Mouse (Mus musculus): ENCODE data around the gene Hnrnpl.

The Hnrnpl gene

DNA sequence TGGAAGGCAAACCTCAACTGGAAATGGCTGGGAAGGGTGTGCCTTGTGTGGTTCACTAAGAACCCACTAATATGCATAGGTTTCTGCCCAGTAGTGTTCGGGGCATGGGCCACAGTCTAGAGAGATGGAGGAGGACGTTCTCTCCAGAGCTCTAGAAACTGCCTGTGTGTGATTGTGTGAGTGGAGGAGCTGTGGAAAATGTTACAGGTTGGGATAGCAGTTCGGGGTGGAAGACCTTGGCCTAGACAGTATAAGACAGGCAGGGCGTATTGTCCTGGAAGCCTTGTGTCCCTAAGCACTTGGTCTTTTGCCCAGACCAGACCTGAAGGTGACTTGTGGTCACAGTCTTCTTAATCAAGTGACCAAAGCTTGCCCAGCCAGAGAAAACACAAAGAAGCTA lies 4.1 kb downstream of the Hnrnpl start:
- DNase-seq (ENCODE audit: low spot score in 2 of 2) = no peak

DNA sequence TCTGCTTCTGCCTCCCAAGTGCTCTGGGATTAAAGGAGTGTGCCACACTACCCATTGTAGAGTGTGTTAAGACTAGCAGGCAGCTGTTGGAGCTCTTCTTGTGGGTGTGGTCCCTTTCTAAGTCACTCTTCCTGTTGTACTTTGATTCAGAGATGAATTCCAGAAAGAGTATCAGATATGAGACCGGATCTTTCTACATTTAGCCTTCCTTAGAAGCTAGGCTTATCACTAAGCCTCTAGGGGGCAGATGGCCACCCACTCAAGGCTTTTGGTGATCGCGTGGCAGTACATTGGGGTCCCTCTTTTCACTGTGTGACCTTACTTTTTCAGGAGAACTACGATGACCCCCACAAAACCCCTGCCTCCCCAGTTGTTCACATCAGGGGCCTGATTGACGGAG lies 4.6 kb downstream of the Hnrnpl start:
- DNase-seq (ENCODE audit: low spot score in 2 of 2) = no peak

DNA sequence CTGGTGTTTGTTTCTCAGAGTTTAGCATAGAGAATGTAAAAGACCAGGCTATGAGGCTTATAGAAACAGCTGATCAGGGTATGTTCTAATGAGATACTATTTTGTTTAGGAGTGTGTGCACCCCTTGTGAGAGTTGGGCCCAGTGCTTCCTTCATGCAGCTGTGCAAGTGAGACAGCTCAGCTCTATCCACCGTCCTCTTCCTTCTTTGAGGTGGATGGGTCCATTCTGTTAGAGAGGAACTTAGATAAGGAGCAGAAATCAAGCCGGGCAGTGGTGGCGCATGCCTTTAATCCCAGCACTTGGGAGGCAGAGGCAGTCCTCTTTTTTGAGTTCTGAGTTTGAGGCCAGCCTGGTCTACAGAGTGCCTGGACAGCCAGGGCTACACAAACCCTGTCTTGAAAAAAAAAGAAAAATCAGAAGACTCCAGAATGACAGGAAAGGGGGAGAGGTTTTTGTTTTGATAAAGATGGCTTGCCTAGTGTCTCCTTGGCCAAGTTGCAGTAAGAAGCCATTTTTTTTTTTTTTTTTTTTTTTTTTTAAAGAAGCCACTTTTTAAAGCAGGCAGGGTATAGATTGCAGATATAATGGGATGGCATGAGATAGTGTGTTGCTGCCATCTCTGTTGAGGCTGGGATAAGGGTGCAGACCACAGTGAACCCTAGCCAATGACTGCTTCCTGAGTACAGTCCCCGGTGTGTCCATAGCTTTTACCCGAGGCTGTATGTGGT lies 6.1 kb downstream of the Hnrnpl start:
- DNase-seq (ENCODE audit: low spot score in 2 of 2) = no peak

DNA sequence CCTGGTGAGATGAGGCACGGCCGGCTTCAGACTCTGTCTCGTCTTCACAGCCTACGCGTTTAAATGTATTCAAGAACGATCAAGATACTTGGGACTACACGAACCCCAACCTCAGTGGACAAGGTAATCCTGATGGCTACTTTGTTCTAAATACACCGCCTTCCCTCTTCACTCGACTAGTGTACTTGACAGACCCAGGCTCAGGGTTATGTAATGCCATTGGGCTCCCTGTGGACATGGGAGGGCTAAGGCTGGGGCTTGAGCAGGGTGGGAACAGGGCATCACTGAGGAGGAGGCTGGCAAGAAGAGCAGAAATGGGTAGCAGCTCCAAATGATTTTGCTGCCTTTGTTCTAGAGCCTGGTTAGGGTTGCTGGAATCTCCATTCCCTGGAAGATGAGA lies 6.9 kb downstream of the Hnrnpl start:
- no peak for DNase-seq (ENCODE audit: low spot score in 2 of 2)

DNA sequence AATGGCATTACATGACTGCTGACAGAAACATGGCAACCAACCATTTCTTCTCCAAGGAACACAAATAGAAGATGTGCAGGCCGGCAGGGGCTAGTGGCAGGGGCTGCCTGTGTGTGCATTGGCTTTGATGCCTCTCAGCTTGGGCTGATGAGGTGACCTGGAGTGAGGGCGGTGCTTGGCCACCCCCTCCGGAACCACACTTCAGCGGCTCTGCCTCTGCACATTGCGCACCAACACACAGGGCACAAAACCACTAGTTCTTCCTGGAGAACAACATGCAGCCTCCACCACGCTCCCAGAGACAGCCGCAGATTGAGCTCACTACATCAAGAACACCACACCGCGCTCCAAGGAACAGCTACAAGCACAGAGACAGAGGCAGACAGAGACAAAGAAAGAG lies 7.9 kb downstream of the Hnrnpl start:
- no peak for DNase-seq (ENCODE audit: low spot score in 2 of 2)

DNA sequence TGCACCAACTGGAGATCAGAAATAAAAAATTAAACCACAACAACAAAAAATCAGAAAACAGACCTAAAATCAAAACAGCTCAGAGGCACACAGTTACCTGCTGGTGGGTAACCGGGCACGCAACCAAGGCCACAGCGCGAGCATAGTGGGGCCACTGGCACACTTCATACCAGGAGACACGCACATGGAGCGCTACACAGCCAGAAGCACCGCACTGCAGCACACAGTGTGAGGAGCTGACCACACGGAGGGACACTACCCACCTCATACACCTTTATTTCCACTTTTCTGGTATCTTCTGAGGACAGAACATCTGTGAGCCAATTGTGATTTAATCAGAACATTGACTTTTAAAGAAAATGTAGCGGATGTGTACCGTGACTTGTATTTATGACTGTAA lies 8.6 kb downstream of the Hnrnpl start:
- DNase-seq (ENCODE audit: low spot score in 2 of 2) = no peak

DNA sequence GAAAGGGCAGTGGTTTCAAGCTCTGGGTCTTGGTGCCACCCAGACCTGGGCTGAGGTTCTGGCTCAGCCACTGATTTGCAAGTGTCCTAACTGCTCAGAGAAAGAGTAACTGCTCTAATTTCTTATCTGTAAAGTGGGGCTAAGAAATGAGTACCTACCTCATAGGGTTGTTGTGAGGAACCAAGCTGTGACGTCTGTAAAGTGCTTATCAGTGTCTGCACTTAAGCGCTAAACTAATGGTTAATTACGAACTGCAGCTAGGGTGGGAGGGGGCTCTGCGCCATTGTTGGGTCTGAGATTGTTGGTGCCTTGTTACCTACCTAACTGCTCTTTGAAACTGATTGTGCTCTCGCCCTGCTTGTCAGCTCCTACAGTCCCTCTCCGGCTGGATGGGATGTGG lies 9.2 kb downstream of the Hnrnpl start:
- DNase-seq (ENCODE audit: low spot score in 2 of 2) = no peak

DNA sequence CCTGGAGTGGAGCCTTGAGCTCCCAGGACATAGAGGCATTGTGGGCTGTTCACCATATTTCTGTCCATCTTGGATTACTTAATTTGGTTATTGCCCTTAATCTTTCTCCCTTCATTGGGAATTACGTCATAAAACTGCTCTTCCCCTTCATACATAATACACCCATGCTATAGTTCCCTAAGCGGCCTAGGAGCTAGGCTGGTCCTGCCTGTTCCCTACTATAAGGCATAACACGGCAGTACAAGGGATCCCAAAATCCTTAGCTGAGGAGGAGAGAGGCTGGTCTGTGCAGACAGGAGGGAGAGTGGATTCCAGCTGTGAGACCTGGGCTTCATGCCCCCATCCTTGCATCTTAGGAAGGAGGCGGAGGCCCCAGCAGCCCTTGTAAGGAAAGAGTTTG lies 9.6 kb downstream of the Hnrnpl start:
- DNase-seq (ENCODE audit: low spot score in 2 of 2) = no peak

DNA sequence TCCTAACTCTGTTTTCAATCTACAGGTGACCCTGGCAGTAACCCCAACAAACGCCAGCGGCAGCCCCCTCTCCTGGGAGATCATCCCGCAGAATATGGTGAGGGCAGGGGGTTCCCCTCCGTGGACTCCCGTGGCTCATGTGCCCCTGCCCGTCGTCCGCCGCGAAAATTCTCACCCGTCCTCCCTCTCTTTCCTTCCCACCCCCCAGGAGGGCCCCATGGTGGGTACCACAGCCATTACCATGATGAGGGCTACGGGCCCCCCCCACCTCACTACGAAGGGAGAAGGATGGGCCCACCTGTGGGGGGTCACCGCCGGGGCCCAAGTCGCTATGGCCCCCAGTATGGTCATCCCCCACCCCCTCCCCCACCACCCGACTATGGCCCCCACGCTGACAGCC lies 10.1 kb downstream of the Hnrnpl start:
- DNase-seq (ENCODE audit: low spot score in 2 of 2) = peak in 1 of 2 experiments; percentile 21

DNA sequence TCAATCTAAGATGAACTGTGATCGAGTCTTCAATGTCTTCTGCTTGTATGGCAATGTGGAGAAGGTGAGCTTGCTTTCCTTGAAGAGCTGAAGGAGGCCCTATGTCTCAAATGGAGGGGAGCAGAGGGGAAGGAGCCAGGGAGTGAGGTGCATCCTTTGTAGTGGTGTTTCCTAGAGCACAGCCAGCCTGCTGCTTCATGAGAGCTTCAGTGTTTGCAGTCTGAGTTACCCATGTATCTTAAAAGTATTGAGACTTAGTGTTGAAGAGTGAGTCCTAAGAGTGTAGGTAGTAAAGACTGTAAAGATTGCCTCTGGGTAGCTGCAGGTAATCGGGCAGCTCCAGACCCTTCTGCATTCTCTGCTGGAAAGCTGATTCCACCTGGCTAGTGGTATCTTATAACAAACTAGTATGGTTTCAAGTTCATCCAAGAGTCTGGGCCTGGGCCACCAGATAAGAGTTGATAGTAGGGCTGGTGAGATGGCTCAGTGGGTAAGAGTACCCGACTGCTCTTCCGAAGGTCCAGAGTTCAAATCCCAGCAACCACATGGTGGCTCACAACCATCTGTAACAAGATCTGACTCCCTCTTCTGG lies 10.6 kb downstream of the Hnrnpl start:
- DNase-seq (ENCODE audit: low spot score in 2 of 2) = no peak

DNA sequence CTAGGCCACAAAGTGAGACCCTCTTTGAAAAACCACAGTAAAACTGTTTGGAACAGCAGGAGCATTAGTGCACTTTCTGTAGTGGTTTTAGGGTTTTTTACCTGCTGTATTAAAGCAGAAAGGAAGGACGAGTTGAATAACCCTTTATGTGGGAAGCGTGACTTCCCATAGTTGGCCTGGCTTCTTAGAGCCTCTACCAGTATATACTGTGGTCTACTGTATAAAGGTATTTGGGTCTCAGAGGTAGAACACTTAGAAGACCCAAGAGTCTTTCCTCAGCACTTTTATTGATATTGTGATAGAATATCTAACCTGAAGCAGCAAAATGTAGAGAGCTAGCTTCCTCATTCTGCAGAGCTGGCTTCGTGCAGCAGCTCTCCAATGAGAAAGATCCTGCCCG lies 11.2 kb downstream of the Hnrnpl start:
- DNase-seq (ENCODE audit: low spot score in 2 of 2) = no peak

DNA sequence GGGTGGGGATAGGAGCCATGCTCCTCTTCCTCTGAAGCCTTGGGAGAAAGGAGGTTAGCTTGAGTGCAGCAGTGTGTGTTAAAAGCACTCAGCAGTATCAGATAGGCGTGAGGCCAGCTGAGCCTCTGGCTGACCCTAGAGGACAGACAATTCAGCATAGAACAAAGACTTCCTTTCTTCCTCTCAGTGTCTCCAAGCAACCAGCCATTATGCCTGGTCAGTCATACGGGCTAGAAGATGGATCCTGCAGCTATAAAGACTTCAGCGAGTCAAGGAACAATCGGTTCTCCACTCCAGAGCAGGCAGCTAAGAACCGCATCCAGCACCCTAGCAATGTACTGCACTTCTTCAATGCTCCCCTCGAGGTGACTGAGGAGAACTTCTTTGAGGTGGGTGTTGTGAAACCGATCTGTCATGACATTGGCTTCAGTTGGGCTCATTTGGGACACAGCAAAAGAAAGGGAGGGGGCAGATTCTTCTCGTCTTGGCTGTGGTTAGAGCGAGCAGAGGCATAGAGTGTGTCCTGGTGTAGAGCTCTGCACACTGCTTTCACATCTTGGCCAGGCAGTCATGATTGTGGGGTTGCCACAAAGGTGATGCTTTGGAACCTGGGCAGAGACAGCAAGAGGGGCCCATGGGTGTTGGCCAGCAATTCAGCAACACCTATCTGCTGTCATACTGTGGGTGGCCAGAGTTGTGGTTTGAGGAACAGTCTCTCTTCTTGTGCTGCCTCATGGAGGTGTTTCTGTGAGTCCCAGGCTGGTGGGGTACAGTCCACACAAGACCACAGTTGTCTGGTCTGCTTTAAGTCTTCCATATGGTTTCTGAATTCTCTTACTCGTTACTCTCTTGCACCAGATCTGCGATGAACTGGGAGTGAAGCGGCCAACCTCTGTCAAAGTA lies 12.3 kb downstream of the Hnrnpl start:
- DNase-seq (ENCODE audit: low spot score in 2 of 2) = no peak

DNA sequence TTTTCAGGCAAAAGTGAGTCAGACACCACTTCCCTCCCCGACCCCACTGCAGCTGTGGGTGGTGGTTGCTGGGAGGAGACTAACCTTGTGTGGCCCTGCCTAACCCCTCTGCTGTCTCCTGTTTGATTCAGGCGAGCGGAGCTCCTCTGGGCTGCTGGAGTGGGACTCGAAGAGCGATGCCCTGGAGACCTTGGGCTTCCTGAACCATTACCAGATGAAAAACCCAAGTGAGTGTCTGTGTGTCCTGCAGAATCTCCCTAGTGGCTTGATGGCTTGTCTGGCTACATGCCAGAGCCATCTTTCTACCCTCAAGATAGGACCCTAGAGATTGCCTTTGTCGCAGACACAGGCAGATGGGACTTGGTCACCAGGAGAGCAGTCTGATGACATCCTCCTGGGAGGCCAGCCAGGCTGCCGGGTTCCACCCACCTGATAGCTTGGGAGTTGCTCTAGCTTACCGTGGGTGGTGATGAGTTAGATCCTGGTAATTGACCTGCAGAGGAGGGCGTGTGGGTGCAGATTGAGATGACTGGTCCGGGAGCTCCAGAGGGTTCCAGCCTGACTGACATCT lies 13.0 kb downstream of the Hnrnpl start:
- peak in 1 of 2 experiments; percentile 24 for DNase-seq (ENCODE audit: low spot score in 2 of 2)

DNA sequence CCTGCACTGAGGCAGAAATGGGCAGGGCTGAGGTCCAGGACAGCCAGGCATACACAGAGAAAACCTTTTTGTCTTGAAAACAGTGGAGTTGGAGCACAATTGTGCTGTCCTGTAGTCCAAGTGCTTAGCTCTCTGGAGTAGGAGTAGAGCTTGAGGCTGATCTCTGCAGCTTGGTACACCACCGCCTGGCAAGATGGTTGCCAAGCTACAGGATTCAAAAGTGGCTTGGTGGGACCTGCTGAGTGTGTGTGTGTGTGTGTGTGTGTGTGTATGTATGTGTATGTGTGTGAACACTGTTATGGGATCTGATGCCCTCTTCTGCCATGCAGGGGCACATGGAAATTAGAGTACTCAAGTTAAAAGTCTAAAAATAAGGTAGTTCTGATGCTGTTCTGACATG lies 14.2 kb downstream of the Hnrnpl start:
- no peak for DNase-seq (ENCODE audit: low spot score in 2 of 2)

DNA sequence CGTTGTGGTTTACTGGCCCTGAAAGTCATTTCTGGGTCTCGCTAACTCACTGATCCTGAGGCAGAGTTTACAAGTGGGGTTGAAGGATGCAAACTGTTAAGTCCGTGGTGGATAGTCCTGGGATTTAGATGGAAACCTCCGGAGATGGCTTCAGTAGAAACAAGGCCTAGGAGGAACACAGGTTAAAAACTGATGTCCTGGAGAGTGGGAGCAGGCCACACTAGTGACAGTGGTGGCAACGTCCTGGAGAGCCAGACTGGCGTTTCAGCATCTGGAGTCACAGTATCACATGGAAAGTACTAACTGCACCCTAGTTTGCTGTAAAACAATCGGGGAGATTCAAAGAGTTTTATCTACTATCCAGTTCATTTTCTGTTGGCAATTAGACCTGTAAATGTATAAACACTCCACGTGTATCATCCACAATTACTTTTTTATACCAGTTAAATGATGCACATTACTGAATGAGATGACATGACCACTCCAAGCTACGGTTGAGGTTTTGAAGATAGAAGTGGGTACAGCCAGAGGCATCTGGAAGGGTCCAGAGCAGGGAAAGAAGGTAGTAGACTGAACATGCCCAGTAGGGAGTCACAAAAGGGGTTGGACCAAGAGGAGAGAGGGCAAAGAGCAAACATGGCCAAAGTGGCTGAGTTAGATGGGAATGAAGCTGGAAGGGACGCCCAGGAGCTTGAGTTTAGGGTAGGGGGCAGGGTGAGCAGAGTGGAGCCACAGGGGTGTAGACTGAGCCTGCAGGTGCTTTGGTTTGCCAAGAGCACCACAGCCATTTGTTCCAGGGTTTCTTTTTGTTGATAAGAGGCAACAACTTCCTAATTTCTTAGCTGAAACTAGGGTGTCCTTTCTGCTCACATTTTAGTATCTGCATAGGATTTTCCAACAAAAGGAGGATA lies 14.9 kb downstream of the Hnrnpl start:
- DNase-seq (ENCODE audit: low spot score in 2 of 2) = no peak

DNA sequence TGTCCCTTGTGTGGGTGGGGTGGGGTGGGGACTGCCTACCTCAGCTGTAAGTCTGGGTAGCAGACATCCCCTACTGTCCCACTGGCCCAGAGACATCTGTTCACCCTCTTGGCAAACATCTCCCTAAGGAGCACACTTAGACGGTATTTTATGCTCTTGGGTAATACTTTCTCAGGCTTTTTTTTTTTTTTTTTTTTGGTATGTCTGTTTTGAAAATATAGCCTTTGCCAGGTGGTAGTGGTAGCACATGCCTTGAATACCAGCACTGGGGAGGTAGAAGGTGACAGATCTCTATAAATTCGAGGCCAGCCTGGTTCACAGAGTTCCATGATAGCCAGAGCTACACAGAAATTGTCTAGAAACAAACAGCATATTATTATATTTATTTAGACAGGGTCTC lies 15.6 kb downstream of the Hnrnpl start:
- no peak for DNase-seq (ENCODE audit: low spot score in 2 of 2)

DNA sequence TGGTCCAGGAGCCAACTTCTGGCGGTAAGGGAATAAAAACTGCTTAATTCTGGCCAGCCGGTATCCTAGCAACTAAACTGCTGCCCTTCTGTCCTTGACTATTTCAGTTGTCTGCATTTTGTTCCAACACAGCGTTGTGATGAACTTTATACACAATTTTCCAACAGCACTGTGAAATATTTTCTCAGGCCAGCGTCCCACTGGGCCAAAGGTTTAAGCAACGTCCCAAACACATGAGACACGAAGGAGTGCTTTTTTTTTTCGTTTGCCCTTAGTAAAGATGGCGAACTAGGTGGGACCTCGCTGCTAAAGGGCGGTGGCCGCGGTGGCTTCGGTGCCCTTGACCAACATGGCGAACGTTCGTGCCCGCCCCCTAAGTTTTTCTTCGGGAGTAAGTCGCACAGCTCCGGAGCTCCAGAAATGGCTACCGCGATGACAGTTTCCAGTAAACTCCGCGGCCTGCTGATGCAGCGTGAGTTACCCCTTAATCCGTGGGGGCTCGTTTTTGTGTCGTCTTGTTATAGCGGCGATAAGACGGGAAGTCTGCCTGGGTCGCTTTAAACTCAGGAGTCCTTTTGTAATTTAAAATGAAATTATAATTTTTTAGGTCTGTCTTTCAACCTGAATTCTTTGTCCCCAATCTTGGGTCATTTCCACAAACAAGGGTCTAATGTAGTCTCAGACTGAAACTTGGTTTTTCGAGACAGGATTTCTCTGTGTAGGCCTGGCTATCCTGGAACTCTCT lies 16.8 kb downstream of the Hnrnpl start, which contains the start of gene Ech1:
TSS of gene Ech1 (plus strand) at position 277 of the 745 bp plus-strand sequence.
- peak; percentile 84 to 89 for DNase-seq (ENCODE audit: low spot score in 2 of 2)

DNA sequence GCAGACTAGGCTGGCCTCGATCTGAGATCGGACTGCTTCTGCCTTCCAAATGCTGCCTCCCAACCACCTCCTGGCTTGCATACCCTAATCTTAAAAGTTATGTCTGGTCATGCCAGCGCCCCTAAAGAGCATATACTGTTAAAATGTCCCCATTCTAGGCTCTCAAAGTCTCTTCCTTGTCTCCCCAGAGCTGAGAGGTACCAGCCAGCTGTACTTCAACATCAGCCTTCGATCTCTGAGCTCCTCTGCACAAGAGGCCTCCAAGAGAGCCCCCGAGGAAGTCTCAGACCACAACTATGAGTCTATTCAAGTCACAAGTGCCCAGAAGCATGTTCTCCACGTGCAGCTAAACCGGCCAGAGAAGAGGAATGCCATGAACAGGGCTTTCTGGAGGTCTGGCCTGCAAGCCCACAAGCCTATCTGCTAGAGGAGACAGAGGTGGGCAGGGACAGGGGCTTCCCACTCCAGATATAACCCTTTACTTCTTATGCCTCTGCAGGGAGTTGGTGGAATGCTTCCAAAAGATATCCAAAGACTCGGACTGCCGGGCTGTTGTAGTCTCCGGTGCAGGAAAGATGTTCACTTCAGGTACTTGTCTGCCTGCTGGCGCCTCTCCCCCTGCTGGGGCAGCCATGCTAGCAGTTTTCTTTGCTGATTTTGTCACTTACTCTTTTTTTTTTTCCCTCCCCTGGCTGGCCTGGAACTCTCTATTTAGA lies 17.5 kb downstream of the Hnrnpl start:
- DNase-seq (ENCODE audit: low spot score in 2 of 2) = peak in 1 of 2 experiments; percentile 22

DNA sequence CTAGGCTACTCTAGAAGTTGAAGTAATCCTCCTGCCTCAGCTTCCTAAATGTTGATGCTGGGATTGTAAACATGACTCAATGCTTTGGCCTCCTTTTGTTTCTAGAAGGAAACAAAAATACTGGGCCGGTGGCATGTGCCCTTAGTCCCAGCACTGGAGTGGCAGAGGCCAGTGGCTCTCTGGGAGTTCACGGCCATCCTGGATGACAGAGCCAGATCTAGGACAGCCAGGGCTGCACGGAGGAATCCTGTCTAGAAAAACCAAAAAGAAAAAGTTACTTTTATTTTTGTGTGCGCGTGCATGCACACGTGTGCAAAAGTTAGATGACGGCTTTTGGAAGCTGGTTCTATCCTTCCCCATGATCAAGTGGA lies 18.0 kb downstream of the Hnrnpl start:
- no peak for DNase-seq (ENCODE audit: low spot score in 2 of 2)

DNA sequence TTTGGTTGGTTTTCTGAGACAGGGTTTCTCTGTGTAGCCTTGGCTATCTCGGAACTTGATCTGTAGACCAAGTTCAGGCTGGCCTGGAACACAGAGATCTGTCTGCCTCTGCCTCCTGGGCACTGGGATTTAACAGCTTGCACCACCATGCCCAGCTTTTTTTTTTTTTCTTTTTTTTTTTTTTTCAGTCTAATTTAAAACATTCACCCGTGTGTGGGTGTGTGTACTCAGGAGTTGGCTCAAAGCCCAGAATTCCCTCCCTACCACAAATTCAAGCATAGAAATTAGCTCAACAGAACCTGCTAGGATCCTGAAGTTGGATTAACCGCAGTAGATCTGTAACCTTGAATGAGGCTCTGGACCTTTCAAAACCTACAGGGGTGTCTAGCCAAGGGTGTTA lies 19.0 kb downstream of the Hnrnpl start:
- DNase-seq (ENCODE audit: low spot score in 2 of 2) = no peak

Data from frontal cortex, postnatal 10 days (tissue).